Mouse (Mus musculus): ENCODE data around the gene Slc2a5. TPM values are rescaled to one million over a fixed set of nuclear protein-coding genes. Genes with fewer than 3 reads are reported as not detected.
A peak's percentile ranks its signal among the peaks of the same experiment; 100 is the strongest.

Slc2a5 gene
- polyA plus RNA-seq, 1 experiment from 2014 or later: 0.21 TPM

DNA sequence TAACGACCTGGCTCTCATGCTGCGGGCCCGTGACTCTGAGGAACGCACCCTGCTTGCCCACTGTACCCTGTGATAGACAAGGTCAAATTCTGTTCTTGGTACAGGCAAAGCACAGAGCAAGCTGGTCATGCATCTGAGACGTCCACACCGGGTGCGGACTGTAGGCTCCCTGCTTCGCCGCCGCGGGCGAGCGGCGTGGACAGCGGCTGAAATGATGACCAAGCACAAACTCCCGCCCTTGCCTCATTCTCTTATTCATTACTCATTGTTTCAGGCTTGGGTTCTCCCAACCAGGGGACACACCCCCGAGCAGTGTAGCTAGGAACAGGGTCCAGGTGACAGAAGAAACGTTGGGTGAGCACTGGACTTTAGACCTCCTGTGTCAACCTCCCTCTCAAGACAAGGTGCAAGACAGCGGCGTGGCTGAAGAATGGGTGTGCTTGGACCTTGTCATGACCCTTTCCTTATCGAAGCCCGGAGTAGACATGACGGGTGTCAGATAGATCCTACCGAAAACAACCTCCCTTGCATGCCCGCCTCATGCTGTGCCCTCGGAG is 4.5 kb upstream of the Slc2a5 start:
- no peak for ATAC-seq (ENCODE audit: low read depth)
- WGBS (ENCODE audit: insufficient replicate concordance): 82% methylated on average over 26 of the region's 26 CpGs
- no peak overlapping the region for H3K27ac ChIP-seq (ENCODE audit: low read length)
- H3K4me1 ChIP-seq (ENCODE audit: control insufficient read depth, low read depth, low read length): no peaks in the 10 kb centered on the region
- H3K4me3 ChIP-seq (ENCODE audit: low read depth, low read length): no peak overlapping the region
- H3K9ac ChIP-seq (ENCODE audit: low read depth, low read length): no peak overlapping the region
- H3K9me3 ChIP-seq (replicated peaks; ENCODE audit: control insufficient read depth, low read length): no peaks in the 10 kb centered on the region
- H3K36me3 ChIP-seq (ENCODE audit: control insufficient read depth, insufficient read depth): no peaks in the 10 kb centered on the region
- no peak overlapping the region for H3K4me2 ChIP-seq (ENCODE audit: low read depth, low read length)
- H3K27me3 ChIP-seq (ENCODE audit: control insufficient read depth, insufficient read depth, low read depth, low read length): no peaks in the 10 kb centered on the region

DNA sequence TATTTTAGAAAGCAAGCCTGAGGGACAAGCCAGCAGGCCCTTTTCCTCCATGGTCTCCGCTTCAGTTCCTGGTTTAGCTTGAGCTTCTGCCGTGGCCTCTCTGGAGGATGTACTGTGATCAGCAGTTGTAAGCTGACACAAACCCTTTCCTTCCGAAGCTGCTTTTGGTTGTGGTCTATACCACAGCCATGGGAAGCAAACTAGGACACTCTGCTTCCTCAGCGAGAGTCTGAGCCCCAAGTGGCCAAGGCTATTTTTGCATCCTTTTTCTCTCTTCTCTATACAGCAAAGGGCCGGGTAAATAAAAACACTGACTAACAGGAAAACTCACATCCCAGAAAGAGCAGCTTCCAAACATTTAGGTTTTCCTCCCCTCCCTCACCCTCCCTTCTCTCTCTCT is 1.8 kb upstream of the Slc2a5 start:
- Histone ChIP-seq H3K4me2 (ENCODE audit: low read depth, low read length) (no peak overlapping the region), H3K27me3 (ENCODE audit: control insufficient read depth, insufficient read depth, low read depth, low read length) (no peaks in the 10 kb centered on the region; the same call in 1 of the 2 replicates), H3K36me3 (ENCODE audit: control insufficient read depth, insufficient read depth) (no peaks in the 10 kb centered on the region), H3K4me3 (ENCODE audit: low read depth, low read length) (no peak overlapping the region), H3K9ac (ENCODE audit: low read depth, low read length) (no peak overlapping the region), H3K9me3 (replicated peaks; ENCODE audit: control insufficient read depth, low read length) (no peaks in the 10 kb centered on the region), H3K27ac (ENCODE audit: low read length) (0 out of 2 replicates have a peak overlapping the region, but pooled peaks have one; percentile 14), H3K4me1 (ENCODE audit: control insufficient read depth, low read depth, low read length) (no peaks in the 10 kb centered on the region; the same call in 1 of the 2 replicates)
- 11% methylated on average over 5 of the region's 5 CpGs for WGBS (ENCODE audit: insufficient replicate concordance)
- ATAC-seq (ENCODE audit: low read depth): peak; percentile 35; the same call in 1 of the 2 replicates

DNA sequence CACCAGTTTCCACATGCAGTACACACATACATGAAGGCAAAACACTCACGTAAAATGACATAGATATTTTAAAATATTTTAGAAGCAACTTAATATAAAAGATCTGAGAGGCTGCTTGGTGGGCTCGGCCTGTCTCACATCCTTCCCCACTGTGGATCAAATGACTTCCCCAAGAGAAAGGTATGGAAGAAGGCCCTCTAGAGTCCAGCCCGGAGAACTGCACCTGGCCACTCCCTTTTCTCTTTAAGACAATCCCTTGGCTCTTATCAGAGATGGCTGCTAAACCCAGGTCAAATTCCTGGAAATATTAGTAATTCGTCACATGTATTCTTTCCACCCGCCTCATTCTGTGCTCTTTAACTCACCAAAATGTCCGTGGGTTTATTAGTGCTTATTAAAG is 920 bp upstream of the Slc2a5 start:
- 39% methylated on average over 6 of the region's 6 CpGs for WGBS (ENCODE audit: insufficient replicate concordance)
- no peak for ATAC-seq (ENCODE audit: low read depth)
- H3K4me2 ChIP-seq (ENCODE audit: low read depth, low read length): no peak overlapping the region

DNA sequence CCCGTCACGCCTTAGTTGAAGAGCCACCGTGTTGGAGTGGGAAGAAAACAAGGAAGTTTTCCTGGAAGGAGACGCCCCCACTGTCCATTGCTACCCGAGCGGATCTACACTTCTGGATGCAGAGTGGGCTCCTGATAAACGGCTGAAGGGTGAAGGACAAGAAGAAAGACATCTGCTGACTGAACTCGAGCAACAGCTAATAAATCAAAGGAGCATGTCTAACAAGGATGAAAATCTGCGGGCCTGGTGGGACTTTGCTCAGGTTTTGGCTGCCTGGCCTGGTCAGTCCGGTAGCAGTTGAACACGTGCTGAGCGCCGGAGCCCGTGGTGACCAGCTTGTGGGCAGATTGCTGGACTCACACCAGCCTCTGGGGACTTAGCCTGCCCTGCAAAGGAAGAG is 557 bp downstream of the Slc2a5 start:
- WGBS (ENCODE audit: insufficient replicate concordance): 54% methylated on average over 14 of the region's 14 CpGs
- Histone ChIP-seq H3K9ac (ENCODE audit: low read depth, low read length) (no peak overlapping the region), H3K36me3 (ENCODE audit: control insufficient read depth, insufficient read depth) (no peaks in the 10 kb centered on the region), H3K4me2 (ENCODE audit: low read depth, low read length) (no peak overlapping the region), H3K4me3 (ENCODE audit: low read depth, low read length) (no peak overlapping the region), H3K27me3 (ENCODE audit: control insufficient read depth, insufficient read depth, low read depth, low read length) (no peaks in the 10 kb centered on the region; the same call in 1 of the 2 replicates), H3K9me3 (replicated peaks; ENCODE audit: control insufficient read depth, low read length) (no peaks in the 10 kb centered on the region), H3K4me1 (ENCODE audit: control insufficient read depth, low read depth, low read length) (no peaks in the 10 kb centered on the region; the same call in 1 of the 2 replicates), H3K27ac (ENCODE audit: low read length) (no peak overlapping the region)
- no peak for ATAC-seq (ENCODE audit: low read depth)

More for the DNA sequence above, 920 bp upstream of the Slc2a5 start:
- H3K36me3 ChIP-seq (ENCODE audit: control insufficient read depth, insufficient read depth): no peaks in the 10 kb centered on the region
- H3K9ac ChIP-seq (ENCODE audit: low read depth, low read length): no peak overlapping the region
- H3K4me3 ChIP-seq (ENCODE audit: low read depth, low read length): no peak overlapping the region
- H3K9me3 ChIP-seq (replicated peaks; ENCODE audit: control insufficient read depth, low read length): no peaks in the 10 kb centered on the region
- H3K4me1 ChIP-seq (ENCODE audit: control insufficient read depth, low read depth, low read length): no peaks in the 10 kb centered on the region; the same call in 1 of the 2 replicates
- H3K27ac ChIP-seq (ENCODE audit: low read length): no peak overlapping the region
- H3K27me3 ChIP-seq (ENCODE audit: control insufficient read depth, insufficient read depth, low read depth, low read length): no peaks in the 10 kb centered on the region; the same call in 1 of the 2 replicates

DNA sequence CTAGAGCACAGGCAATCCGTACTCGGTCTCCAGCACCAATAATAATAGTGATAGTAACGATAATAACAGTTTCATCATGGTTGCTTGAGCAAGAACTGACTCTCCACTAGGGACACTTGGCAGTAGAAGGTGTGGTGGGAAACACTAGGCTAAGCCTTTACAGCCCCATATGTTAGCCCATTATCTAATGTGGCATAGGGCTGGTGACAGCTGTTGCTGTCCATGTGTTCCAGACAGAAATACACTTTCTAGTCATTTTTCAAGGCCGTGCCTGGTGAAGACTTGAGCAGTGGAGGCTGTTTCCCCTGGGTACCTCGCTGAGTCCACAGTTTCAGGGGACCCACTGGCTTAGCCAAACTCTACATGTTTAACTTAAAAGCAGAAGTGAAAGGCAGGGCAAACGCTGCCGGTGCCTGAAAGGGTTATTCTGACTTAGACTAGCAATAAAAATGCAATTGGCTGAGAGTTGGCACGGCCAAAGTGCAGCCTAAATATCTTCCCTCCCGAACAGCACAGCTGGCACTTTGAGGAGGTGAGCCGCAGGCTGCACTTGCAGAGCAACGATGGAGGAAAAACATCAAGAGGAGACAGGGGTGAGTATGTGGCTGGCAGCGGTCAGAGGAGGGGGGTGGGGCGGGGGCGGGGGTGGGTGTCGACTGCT is 1.2 kb downstream of the Slc2a5 start:
- Histone ChIP-seq H3K27ac (ENCODE audit: low read length) (no peak overlapping the region), H3K9me3 (replicated peaks; ENCODE audit: control insufficient read depth, low read length) (no peaks in the 10 kb centered on the region), H3K36me3 (ENCODE audit: control insufficient read depth, insufficient read depth) (no peaks in the 10 kb centered on the region), H3K9ac (ENCODE audit: low read depth, low read length) (no peak overlapping the region), H3K4me2 (ENCODE audit: low read depth, low read length) (no peak overlapping the region), H3K4me3 (ENCODE audit: low read depth, low read length) (no peak overlapping the region), H3K27me3 (ENCODE audit: control insufficient read depth, insufficient read depth, low read depth, low read length) (no peaks in the 10 kb centered on the region; the same call in 1 of the 2 replicates), H3K4me1 (ENCODE audit: control insufficient read depth, low read depth, low read length) (no peaks in the 10 kb centered on the region; the same call in 1 of the 2 replicates)
- no peak for ATAC-seq (ENCODE audit: low read depth)
- 22% methylated on average over 15 of the region's 15 CpGs for WGBS (ENCODE audit: insufficient replicate concordance)

DNA sequence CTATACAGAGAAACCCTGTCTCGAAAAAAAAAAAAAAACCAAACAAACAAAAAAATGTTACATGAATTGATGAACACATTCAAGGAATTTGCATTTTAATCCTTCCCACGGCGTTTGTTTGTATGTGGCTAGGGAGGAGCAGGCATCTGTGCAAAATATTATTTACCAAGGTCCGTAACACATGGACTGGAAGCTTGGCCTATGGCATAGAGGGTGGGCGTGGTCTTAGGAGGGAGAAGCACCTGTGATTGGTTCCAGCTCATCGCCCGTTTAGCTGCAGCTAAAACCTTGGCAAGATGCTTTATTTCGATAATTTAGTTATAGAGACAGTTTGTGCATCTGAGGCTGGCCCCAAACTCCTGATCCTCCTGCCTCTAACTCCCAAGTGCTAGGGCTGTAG is 2.3 kb downstream of the Slc2a5 start:
- no peak overlapping the region for H3K9ac ChIP-seq (ENCODE audit: low read depth, low read length)
- H3K9me3 ChIP-seq (replicated peaks; ENCODE audit: control insufficient read depth, low read length): no peaks in the 10 kb centered on the region
- H3K4me1 ChIP-seq (ENCODE audit: control insufficient read depth, low read depth, low read length): no peaks in the 10 kb centered on the region; the same call in 1 of the 2 replicates
- 49% methylated on average over 8 of the region's 8 CpGs for WGBS (ENCODE audit: insufficient replicate concordance)
- no peak overlapping the region for H3K4me2 ChIP-seq (ENCODE audit: low read depth, low read length)
- no peak for ATAC-seq (ENCODE audit: low read depth)
- no peak overlapping the region for H3K27ac ChIP-seq (ENCODE audit: low read length)
- H3K36me3 ChIP-seq (ENCODE audit: control insufficient read depth, insufficient read depth): no peaks in the 10 kb centered on the region
- no peak overlapping the region for H3K4me3 ChIP-seq (ENCODE audit: low read depth, low read length)
- H3K27me3 ChIP-seq (ENCODE audit: control insufficient read depth, insufficient read depth, low read depth, low read length): no peaks in the 10 kb centered on the region; the same call in 1 of the 2 replicates

DNA sequence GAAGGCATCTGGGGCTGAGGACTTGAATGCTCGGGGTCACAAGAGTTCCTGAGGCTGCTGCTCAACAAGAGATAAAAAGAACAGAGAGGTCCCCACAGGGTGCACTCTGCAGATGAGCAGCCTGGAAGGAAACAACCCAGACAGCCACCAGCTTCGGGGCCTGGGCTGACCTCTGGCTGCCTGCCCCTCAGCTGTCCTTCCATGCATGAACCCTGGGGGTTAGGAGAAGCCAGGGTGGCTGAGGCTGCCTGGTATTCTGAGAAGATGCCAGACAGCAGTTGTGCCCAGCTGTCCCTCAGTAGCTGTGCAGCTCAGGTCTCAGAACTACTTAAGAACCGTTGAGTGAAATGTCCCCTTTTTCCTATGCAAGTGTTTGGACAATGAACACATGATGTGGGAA is 3.4 kb downstream of the Slc2a5 start:
- 26% methylated on average over 3 of the region's 3 CpGs for WGBS (ENCODE audit: insufficient replicate concordance)
- H3K9me3 ChIP-seq (replicated peaks; ENCODE audit: control insufficient read depth, low read length): no peaks in the 10 kb centered on the region
- no peak for ATAC-seq (ENCODE audit: low read depth)

DNA sequence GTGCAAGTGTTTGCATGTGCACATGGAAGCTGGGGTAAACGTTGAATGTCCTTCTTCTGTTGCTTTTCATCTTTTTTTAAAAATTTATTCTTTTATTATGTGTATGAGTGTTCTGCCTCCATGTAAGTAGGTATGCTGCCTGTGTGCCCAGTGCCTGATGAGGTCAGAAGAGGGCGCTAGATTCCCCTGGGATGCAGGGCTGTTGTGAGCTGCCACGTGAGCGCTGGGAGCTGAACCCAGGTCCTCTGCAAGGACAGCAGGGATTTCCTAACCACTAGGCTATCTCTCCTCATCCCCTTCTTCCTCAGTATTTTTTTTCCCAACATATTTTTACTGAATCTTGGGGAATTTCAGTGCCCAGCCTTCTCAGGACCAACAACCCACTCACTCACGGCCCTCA is 7.3 kb downstream of the Slc2a5 start:
- WGBS (ENCODE audit: insufficient replicate concordance): 73% methylated on average over 5 of the region's 5 CpGs
- Histone ChIP-seq H3K4me1 (ENCODE audit: control insufficient read depth, low read depth, low read length) (no peaks in the 10 kb centered on the region), H3K4me2 (ENCODE audit: low read depth, low read length) (no peak overlapping the region)

More for the DNA sequence above, 3.4 kb downstream of the Slc2a5 start:
- H3K36me3 ChIP-seq (ENCODE audit: control insufficient read depth, insufficient read depth): no peaks in the 10 kb centered on the region
- H3K4me2 ChIP-seq (ENCODE audit: low read depth, low read length): no peak overlapping the region
- H3K27me3 ChIP-seq (ENCODE audit: control insufficient read depth, insufficient read depth, low read depth, low read length): no peaks in the 10 kb centered on the region; the same call in 1 of the 2 replicates
- no peaks in the 10 kb centered on the region; the same call in 1 of the 2 replicates for H3K4me1 ChIP-seq (ENCODE audit: control insufficient read depth, low read depth, low read length)
- H3K9ac ChIP-seq (ENCODE audit: low read depth, low read length): no peak overlapping the region
- no peak overlapping the region for H3K4me3 ChIP-seq (ENCODE audit: low read depth, low read length)
- H3K27ac ChIP-seq (ENCODE audit: low read length): no peak overlapping the region

DNA sequence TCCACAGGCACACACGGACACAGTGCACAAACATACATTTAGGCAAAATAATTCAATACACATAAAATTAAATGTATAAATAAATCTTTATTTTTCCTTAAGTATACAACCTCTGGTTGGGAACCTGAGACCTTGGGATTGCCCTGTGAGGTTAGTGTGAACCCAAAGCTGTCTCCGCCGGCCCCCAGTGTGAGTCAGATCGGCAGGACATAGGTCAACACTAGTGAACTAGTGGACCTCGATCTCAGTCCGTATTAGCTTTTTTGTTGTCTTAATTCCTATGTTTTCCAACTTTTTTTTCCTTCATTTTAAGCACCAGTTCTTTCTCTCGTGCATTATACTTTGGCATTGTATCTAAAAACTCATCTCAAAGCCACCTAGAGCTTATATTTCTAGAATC is 8.8 kb downstream of the Slc2a5 start:
- no peak overlapping the region for H3K4me2 ChIP-seq (ENCODE audit: low read depth, low read length)
- peaks cover 4% of the 10 kb centered on the region for H3K4me1 ChIP-seq (ENCODE audit: control insufficient read depth, low read depth, low read length)
- H3K9ac ChIP-seq (ENCODE audit: low read depth, low read length): no peak overlapping the region
- no peaks in the 10 kb centered on the region for H3K36me3 ChIP-seq (ENCODE audit: control insufficient read depth, insufficient read depth)
- WGBS (ENCODE audit: insufficient replicate concordance): 64% methylated on average over 7 of the region's 7 CpGs
- ATAC-seq (ENCODE audit: low read depth): no peak
- H3K27ac ChIP-seq (ENCODE audit: low read length): no peak overlapping the region
- no peak overlapping the region for H3K4me3 ChIP-seq (ENCODE audit: low read depth, low read length)
- no peaks in the 10 kb centered on the region for H3K27me3 ChIP-seq (ENCODE audit: control insufficient read depth, insufficient read depth, low read depth, low read length)
- no peaks in the 10 kb centered on the region for H3K9me3 ChIP-seq (replicated peaks; ENCODE audit: control insufficient read depth, low read length)

More for the DNA sequence above, 7.3 kb downstream of the Slc2a5 start:
- Histone ChIP-seq H3K9me3 (replicated peaks; ENCODE audit: control insufficient read depth, low read length) (no peaks in the 10 kb centered on the region), H3K4me3 (ENCODE audit: low read depth, low read length) (no peak overlapping the region), H3K27ac (ENCODE audit: low read length) (no peak overlapping the region), H3K9ac (ENCODE audit: low read depth, low read length) (no peak overlapping the region), H3K27me3 (ENCODE audit: control insufficient read depth, insufficient read depth, low read depth, low read length) (no peaks in the 10 kb centered on the region), H3K36me3 (ENCODE audit: control insufficient read depth, insufficient read depth) (no peaks in the 10 kb centered on the region)
- ATAC-seq (ENCODE audit: low read depth): no peak

All from liver, embryonic 16.5 days (tissue).